Mouse (Mus musculus): ENCODE results near the gene Tbc1d21.

GRCm38 (mm10) chr9:58394605-58395004, 24.4 kb upstream of the Tbc1d21 start:
- TF ChIP-seq CTCF (conservative IDR thresholded peaks at IDR 0.05 in 1 of 2, IDR thresholded peaks at IDR 0.05 in 1 of 2; ENCODE audit: low read depth in 2 of 2, low read length in 2 of 2) (no peak), EP300 (IDR thresholded peaks at IDR 0.05; ENCODE audit: low read length) (no peak), POLR2A (IDR thresholded peaks at IDR 0.05; ENCODE audit: low read depth, low read length) (no peak), PAX5 (IDR thresholded peaks at IDR 0.05; ENCODE audit: low read length) (no peak), ZC3H11A (IDR thresholded peaks at IDR 0.05; ENCODE audit: low read depth, low read length) (no peak), MAX (IDR thresholded peaks at IDR 0.05; ENCODE audit: low read length) (no peak), MXI1 (IDR thresholded peaks at IDR 0.05; ENCODE audit: low read depth, low read length) (no peak), HCFC1 (IDR thresholded peaks at IDR 0.05; ENCODE audit: low read depth, low read length) (no peak)
